Mouse (Mus musculus) midbrain, embryonic 11.5 days (tissue): ENCODE data around the gene Zbp1. TPM values are rescaled to one million over a fixed set of nuclear protein-coding genes. Genes with fewer than 3 reads are reported as not detected.
A peak's percentile ranks its signal among the peaks of the same experiment; 100 is the strongest.

Experiments used
- ATAC-seq: fragments of 200-750 bp; cut with Nextera tagmentation; 2 replicates; pipeline ENCODE4 v1.8.0; 2017; ENCODE audit warnings: moderate TSS enrichment, moderate library complexity; ENCODE audit not compliant: low FRiP score
- DNase-seq: peaks from one replicate; pipeline ENCODE4 v3.0.0; 2015; ENCODE audit warnings: low spot score; ENCODE audit errors: missing footprints
- H3K27ac ChIP-seq: fragments of 300-500 bp; sonication (generic); 2 replicates; pipeline ENCODE4 v1.5.1; 2014; ENCODE audit warnings: low read depth, low read length
- H3K27me3 ChIP-seq: fragments of 300-500 bp; sonication (generic); 2 replicates; pipeline ENCODE4 v1.6.1; 2014; ENCODE audit warnings: mild to moderate bottlenecking, low read length, moderate library complexity, mixed read lengths; ENCODE audit not compliant: control insufficient read depth, insufficient read depth
- H3K36me3 ChIP-seq: fragments of 300-500 bp; sonication (generic); 2 replicates; pipeline ENCODE4 v1.6.1; 2014; ENCODE audit warnings: mild to moderate bottlenecking, low read length, moderate library complexity, mixed read lengths; ENCODE audit not compliant: control insufficient read depth, insufficient read depth
- H3K4me1 ChIP-seq: fragments of 300-500 bp; sonication (generic); 2 replicates; pipeline ENCODE4 v1.6.1; 2014; ENCODE audit warnings: low read length; ENCODE audit not compliant: control insufficient read depth, insufficient read depth
- H3K4me2 ChIP-seq: fragments of 300-500 bp; sonication (generic); 2 replicates; pipeline ENCODE4 v1.6.1; 2014; ENCODE audit warnings: mild to moderate bottlenecking, moderate library complexity
- H3K4me3 ChIP-seq: fragments of 300-500 bp; sonication (generic); 2 replicates; pipeline ENCODE4 v1.5.1; 2014; ENCODE audit warnings: low read depth, low read length
- H3K9ac ChIP-seq: fragments of 300-500 bp; sonication (generic); 2 replicates; pipeline ENCODE4 v1.6.1; 2014; ENCODE audit warnings: low read length
- H3K9me3 ChIP-seq: fragments of 300-500 bp; sonication (generic); 2 replicates; pipeline ENCODE4 v1.6.1; 2016; ENCODE audit warnings: low read length; ENCODE audit not compliant: control insufficient read depth
- WGBS: fragments of 180-500 bp; shearing (Covaris S2); extraction: QIAGEN DNeasy Blood & Tissue Kit; methylation state at CpG from one replicate; pipeline ENCODE4 v1.1.7; 2014; 5-methylcytosine and 5-hydroxymethylcytosine counted together
- polyA plus RNA-seq: library from polyadenylated mRNA; unstranded; fragments of >200 nt; fragmentation: Nextera tagmentation; extraction: Ambion mirVana; gene quantifications from 2 replicates; pipeline ENCODE4 v1.2.1, GENCODE M21; 2014

Zbp1 gene
- polyA plus RNA-seq, 1 experiment from 2014 or later, result 0.55 TPM

DNA sequence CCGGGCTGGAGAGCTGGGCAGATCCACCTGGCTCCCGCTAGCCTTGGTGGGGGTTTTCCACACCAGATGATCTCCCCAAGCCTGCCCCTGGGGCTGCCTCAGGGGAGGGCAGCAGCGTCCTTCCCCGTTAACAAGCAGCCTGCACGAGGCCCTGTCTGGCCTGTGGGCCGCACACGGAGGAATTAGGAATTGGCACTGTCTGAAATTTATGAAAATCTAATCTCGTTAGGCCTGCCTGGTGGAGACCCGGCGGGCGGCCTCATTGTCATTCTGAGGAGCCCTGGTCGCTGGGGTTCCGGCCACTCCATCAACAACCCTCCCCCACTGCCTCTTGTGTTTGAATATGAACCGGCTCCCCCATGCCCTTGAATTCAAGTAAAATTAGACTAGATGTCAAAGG lies 19.8 kb upstream of the Zbp1 start:
- H3K9me3 ChIP-seq, result no peaks in the 10 kb centered on the region
- ATAC-seq (peak; percentile 52), DNase-seq (peak; percentile 89)
- H3K4me3 ChIP-seq, result no peak overlapping the region
- peak overlapping the region; percentile 44; the same call in 1 of the 2 replicates for H3K9ac ChIP-seq
- H3K27me3 ChIP-seq, result peaks cover 9% of the 10 kb centered on the region
- peaks cover 78% of the 10 kb centered on the region for H3K4me1 ChIP-seq
- H3K36me3 ChIP-seq, result no peaks in the 10 kb centered on the region
- WGBS, result 5% methylated on average over 14 of the region's 14 CpGs
- peak overlapping the region; percentile 77 for H3K27ac ChIP-seq
- H3K4me2 ChIP-seq, result peak overlapping the region; percentile 1; the same call in 1 of the 2 replicates

DNA sequence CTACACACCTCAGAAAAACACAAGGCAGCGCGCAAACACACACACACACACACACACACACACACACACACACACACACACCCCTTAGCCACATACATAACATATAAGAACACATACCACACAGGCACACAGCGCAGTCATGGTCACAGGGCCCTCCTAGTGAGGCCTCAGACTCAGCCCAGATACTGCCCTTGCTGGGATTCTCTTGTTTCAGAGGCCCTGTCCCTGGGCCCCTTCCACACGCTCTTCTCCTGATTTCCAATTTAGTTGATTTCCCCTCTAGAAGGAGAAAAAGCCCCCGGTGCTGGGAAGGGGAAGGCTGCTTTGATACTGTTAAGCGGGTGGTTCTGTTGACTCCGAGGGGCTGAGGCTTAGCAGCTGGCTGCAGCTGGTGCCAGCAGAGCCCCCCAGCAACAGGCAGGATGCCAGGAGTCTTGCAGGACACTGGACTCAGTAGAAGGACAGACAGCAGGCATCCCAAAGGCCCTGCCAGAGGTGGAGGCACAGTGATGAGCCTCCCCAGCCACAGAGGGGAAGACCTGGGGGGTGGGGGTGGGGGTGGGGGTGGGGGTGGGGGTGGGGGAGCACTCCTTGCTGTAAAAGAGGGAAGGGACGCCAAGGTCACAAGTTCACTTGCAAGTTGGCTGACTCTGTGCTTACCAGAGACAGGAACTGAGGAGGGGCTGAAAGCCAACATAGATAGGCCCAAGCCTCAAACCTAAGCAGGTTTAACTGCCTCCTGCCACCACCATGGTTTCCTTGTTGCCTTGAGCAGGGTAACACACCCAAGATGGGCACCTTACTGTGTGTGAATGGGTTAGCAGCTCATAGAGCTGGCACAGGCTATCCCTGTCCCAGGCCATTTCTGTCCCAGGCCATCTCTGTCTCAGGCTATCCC lies 17.0 kb upstream of the Zbp1 start:
- DNase-seq (no peak), ATAC-seq (no peak)
- H3K4me2 ChIP-seq, result no peak overlapping the region
- H3K27ac ChIP-seq, result no peak overlapping the region
- H3K36me3 ChIP-seq, result no peaks in the 10 kb centered on the region
- peaks cover 53% of the 10 kb centered on the region for H3K4me1 ChIP-seq
- H3K27me3 ChIP-seq, result peaks cover 3% of the 10 kb centered on the region; the same call in 1 of the 2 replicates
- no peaks in the 10 kb centered on the region for H3K9me3 ChIP-seq
- H3K9ac ChIP-seq, result no peak overlapping the region
- WGBS, result 58% methylated on average over 8 of the region's 8 CpGs
- no peak overlapping the region for H3K4me3 ChIP-seq

DNA sequence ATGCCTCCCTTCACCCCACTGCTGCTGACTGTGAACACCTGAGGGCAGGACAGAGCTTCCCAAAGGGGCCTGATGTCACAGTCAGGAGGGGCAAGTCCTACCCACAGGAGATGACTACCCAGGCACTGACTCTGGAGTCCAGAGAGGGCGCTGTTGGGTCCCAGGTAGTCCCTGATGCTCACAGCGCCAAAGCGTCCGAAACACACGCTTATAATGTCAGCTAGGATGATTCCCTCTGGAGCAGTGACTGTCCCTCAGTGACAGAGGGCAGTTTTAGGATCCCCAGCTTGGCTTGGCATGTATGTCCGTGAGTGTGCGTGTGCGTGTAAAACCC lies 14.0 kb upstream of the Zbp1 start:
- 70% methylated on average over 8 of the region's 8 CpGs for WGBS
- Histone ChIP-seq H3K9ac (no peak overlapping the region), H3K27ac (no peak overlapping the region)

GRCm38 (mm10) chr2:173232065-173232765 lies 13.5 kb upstream of the Zbp1 start:
- peaks cover 4% of the 10 kb centered on the region for H3K36me3 ChIP-seq
- no peak overlapping the region for H3K9ac ChIP-seq
- H3K4me1 ChIP-seq, result peaks cover 18% of the 10 kb centered on the region
- H3K4me2 ChIP-seq, result no peak overlapping the region
- no peak overlapping the region for H3K4me3 ChIP-seq
- H3K27me3 ChIP-seq, result no peaks in the 10 kb centered on the region
- WGBS, result 81% methylated on average over 22 of the region's 22 CpGs
- H3K27ac ChIP-seq, result no peak overlapping the region
- no peak for ATAC-seq
- no peaks in the 10 kb centered on the region for H3K9me3 ChIP-seq
- no peak for DNase-seq

More for the DNA sequence above, 14.0 kb upstream of the Zbp1 start:
- no peak overlapping the region for H3K4me2 ChIP-seq
- peaks cover 23% of the 10 kb centered on the region for H3K4me1 ChIP-seq
- H3K4me3 ChIP-seq, result no peak overlapping the region
- no peak for DNase-seq
- no peaks in the 10 kb centered on the region for H3K9me3 ChIP-seq
- H3K36me3 ChIP-seq, result peaks cover 4% of the 10 kb centered on the region
- no peaks in the 10 kb centered on the region for H3K27me3 ChIP-seq
- ATAC-seq, result no peak

GRCm38 (mm10) chr2:173229578-173230224 lies 11.0 kb upstream of the Zbp1 start:
- no peaks in the 10 kb centered on the region for H3K27me3 ChIP-seq
- DNase-seq, result peak; percentile 100
- peaks cover 4% of the 10 kb centered on the region for H3K36me3 ChIP-seq
- WGBS, result 6% methylated on average over 10 of the region's 10 CpGs
- no peaks in the 10 kb centered on the region for H3K4me1 ChIP-seq
- no peak overlapping the region for H3K4me3 ChIP-seq
- no peak overlapping the region for H3K9ac ChIP-seq
- H3K27ac ChIP-seq, result no peak overlapping the region
- 0 out of 2 replicates have a peak overlapping the region, but pooled peaks have one; percentile 17 for H3K4me2 ChIP-seq
- peak; percentile 91 for ATAC-seq
- no peaks in the 10 kb centered on the region for H3K9me3 ChIP-seq

DNA sequence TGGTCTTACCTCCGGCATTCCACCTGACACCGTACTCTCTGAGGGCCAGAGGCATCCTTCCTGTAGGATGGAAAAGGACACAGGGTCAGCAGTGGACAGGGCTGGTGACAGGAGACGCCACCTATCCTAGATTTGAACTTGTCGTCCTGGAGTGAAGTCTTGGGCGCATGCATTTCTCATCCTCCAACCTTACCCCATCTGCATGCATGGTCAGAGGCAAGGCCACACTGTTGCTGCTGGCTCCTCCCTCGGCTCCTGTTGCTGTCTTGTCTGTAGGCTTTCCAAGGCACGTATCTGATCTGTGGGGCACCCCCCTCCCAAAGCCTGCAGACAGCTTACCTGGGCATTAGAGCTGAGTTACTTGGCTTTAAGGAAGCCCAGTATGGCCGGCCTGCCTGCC lies 9.8 kb upstream of the Zbp1 start:
- no peak for ATAC-seq

GRCm38 (mm10) chr2:173226792-173227191 lies 8.1 kb upstream of the Zbp1 start:
- no peaks in the 10 kb centered on the region for H3K9me3 ChIP-seq
- H3K4me2 ChIP-seq, result no peak overlapping the region
- no peaks in the 10 kb centered on the region for H3K4me1 ChIP-seq
- H3K27me3 ChIP-seq, result no peaks in the 10 kb centered on the region
- no peak overlapping the region for H3K4me3 ChIP-seq
- no peak overlapping the region for H3K27ac ChIP-seq
- H3K9ac ChIP-seq, result no peak overlapping the region
- H3K36me3 ChIP-seq, result peaks cover 4% of the 10 kb centered on the region
- ATAC-seq, result no peak
- 89% methylated on average over 8 of the region's 8 CpGs for WGBS
- DNase-seq, result no peak

More for the DNA sequence above, 9.8 kb upstream of the Zbp1 start:
- Histone ChIP-seq H3K27me3 (no peaks in the 10 kb centered on the region), H3K9me3 (no peaks in the 10 kb centered on the region), H3K4me1 (no peaks in the 10 kb centered on the region), H3K4me3 (no peak overlapping the region), H3K9ac (no peak overlapping the region), H3K4me2 (no peak overlapping the region), H3K36me3 (peaks cover 4% of the 10 kb centered on the region), H3K27ac (no peak overlapping the region)
- WGBS, result 91% methylated on average over 8 of the region's 8 CpGs
- no peak for DNase-seq

DNA sequence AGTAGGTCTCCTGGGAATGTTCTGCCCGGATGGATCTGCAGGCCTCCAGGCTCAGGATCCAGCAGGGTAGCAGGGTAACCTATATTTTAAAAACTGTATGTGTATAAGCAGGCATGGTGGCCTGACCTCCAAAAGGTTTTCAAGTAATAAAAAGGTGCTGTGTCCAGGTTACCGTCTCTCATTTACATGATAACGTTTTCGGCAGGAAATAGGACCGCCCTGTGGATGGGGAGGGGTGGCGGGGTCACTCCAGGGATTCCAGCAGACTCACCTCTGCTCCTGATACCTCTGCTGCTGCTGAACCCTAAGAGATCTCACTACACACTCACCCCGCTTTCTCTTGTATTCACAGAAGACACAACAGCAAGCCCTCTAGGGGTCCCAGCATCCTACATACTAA lies 7.2 kb upstream of the Zbp1 start:
- Histone ChIP-seq H3K27ac (no peak overlapping the region), H3K36me3 (peaks cover 4% of the 10 kb centered on the region), H3K9ac (no peak overlapping the region), H3K27me3 (no peaks in the 10 kb centered on the region), H3K4me2 (no peak overlapping the region), H3K4me3 (no peak overlapping the region), H3K9me3 (no peaks in the 10 kb centered on the region), H3K4me1 (no peaks in the 10 kb centered on the region)
- no peak for DNase-seq
- no peak for ATAC-seq
- 79% methylated on average over 7 of the region's 7 CpGs for WGBS

DNA sequence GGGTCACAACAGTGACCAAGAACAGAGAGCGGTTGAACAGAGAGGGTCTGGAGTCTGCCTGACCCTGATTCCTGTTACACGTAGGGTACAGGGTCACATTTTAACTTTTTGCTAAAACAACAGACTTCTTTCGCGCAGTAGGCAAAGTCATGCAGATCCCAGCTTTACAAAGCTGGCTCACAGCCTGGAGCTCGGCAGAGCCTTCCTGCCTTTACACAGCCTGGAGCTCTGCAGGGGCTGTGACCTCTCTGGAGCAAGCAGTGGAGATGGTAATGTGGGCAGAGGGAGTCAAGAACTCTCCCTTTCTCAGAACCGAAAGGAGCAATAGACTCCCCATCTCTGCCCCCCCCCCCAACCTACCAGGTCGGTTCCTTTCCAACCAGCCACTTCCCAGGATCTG lies 6.1 kb upstream of the Zbp1 start:
- no peak overlapping the region for H3K9ac ChIP-seq

More for the DNA sequence above, 6.1 kb upstream of the Zbp1 start:
- 70% methylated on average over 7 of the region's 7 CpGs for WGBS
- Histone ChIP-seq H3K27ac (no peak overlapping the region), H3K27me3 (no peaks in the 10 kb centered on the region), H3K4me2 (no peak overlapping the region), H3K4me1 (no peaks in the 10 kb centered on the region), H3K4me3 (no peak overlapping the region), H3K9me3 (no peaks in the 10 kb centered on the region), H3K36me3 (peaks cover 4% of the 10 kb centered on the region)
- ATAC-seq (no peak), DNase-seq (no peak)
